In genomic region chr17:86744943-86745342, GRCm38 (mm10) we compare ENCODE assay signal across 29 mouse cellular contexts. TPM values are rescaled to one million over a fixed set of nuclear protein-coding genes. Genes with fewer than 3 reads are reported as not detected.
DNase-seq lines count a peak whose midpoint lies in the region; ATAC-seq and TF ChIP-seq lines count a peak whose summit lies in the region.
"Had no signal": no experiment of that assay in that cellular context is flagged by ENCODE, and none has a peak within 500 bp of the region (broad histone marks: within the 10 kb centered on the region; RNA-seq: fewer than 3 reads in every experiment).

No protein-coding gene starts in this region.

- peak overlapping the region; percentile 47 for H3K4me3 ChIP-seq in gastrocnemius, adult 2 months
- no peak overlapping the region for H3K4me3 ChIP-seq in heart, embryonic 13.5 days
- H3K4me3 ChIP-seq in lung, adult 2 months (replicated peaks; ENCODE audit: extremely low read depth, low read depth, low read length) = no peak overlapping the region
- no peak overlapping the region for H3K4me3 ChIP-seq in limb, embryonic 10.5 days
- H3K4me3 ChIP-seq: embryonic facial prominence, embryonic 13.5 days; erythroblast, embryonic 14.5 days; forebrain, embryonic 12.5 days; layer of hippocampus, adult 2 months; midbrain, embryonic 13.5 days had no signal

- no peak overlapping the region for H3K9ac ChIP-seq in heart, embryonic 13.5 days
- H3K9ac ChIP-seq: embryonic facial prominence, embryonic 13.5 days; forebrain, embryonic 12.5 days; hindbrain, embryonic 14.5 days; lung, embryonic 14.5 days; midbrain, embryonic 13.5 days had no signal

- no peak for TF ChIP-seq CTCF in gastrocnemius, adult 2 months (IDR thresholded peaks at IDR 0.05)
- TF ChIP-seq CTCF in lung, adult 2 months (IDR thresholded peaks at IDR 0.05; ENCODE audit: insufficient read depth, low read length) = no peak

- H3K4me2 ChIP-seq in heart, embryonic 13.5 days = no peak overlapping the region
- H3K4me2 ChIP-seq: embryonic facial prominence, embryonic 13.5 days; forebrain, embryonic 12.5 days; hindbrain, embryonic 14.5 days; liver, embryonic 11.5 days; lung, embryonic 14.5 days; midbrain, embryonic 13.5 days had no signal

- no peaks in the 10 kb centered on the region for H3K36me3 ChIP-seq in heart, embryonic 13.5 days
- H3K36me3 ChIP-seq in limb, embryonic 10.5 days = no peaks in the 10 kb centered on the region
- H3K36me3 ChIP-seq: embryonic facial prominence, embryonic 13.5 days; forebrain, embryonic 12.5 days; G1E; midbrain, embryonic 13.5 days had no signal

- H3K9me3 ChIP-seq in heart, embryonic 13.5 days = no peaks in the 10 kb centered on the region
- no peaks in the 10 kb centered on the region for H3K9me3 ChIP-seq in limb, embryonic 10.5 days (replicated peaks)
- H3K9me3 ChIP-seq: embryonic facial prominence, embryonic 13.5 days; forebrain, embryonic 12.5 days; midbrain, embryonic 13.5 days had no signal

- peaks cover 8% of the 10 kb centered on the region; the same call in 1 of the 2 replicates for H3K27me3 ChIP-seq in heart, embryonic 13.5 days (replicated peaks)
- no peaks in the 10 kb centered on the region for H3K27me3 ChIP-seq in limb, embryonic 10.5 days (ENCODE audit: low read depth, poor library complexity, severe bottlenecking)
- H3K27me3 ChIP-seq: embryonic facial prominence, embryonic 13.5 days; midbrain, embryonic 13.5 days had no signal

- no peak for DNase-seq in gastrocnemius, adult 2 months
- DNase-seq in gastrocnemius, adult 18-20 months (ENCODE audit: low spot score) = no peak
- DNase-seq in heart, postnatal 14 days = no peak
- peak; percentile 33 for DNase-seq in lung, adult 2 months
- no peak for DNase-seq in lung, postnatal 36 days
- peak; percentile 89 for DNase-seq in R1 (ENCODE audit: low read depth, low spot score)
- DNase-seq in limb, embryonic 10.5 days (ENCODE audit: low spot score) = no peak
- DNase-seq: adrenal gland, postnatal 14 days; cerebellum, adult 8-10 months; cerebellum, postnatal 36 days; embryo, embryonic 11 days; gastrocnemius, postnatal 10 days; heart, postnatal 4 days; lung, embryonic 14.5 days; thymus, adult 18-20 months; thymus, postnatal 36 days had no signal

- WGBS in heart, embryonic 13.5 days = 41% methylated on average over 6 of the region's 6 CpGs
- WGBS in lung, adult 2 months = 31% methylated on average over 6 of the region's 6 CpGs
- WGBS in limb, embryonic 10.5 days = 59% methylated on average over 6 of the region's 6 CpGs

- H3K4me1 ChIP-seq in heart, embryonic 13.5 days = peaks cover 13% of the 10 kb centered on the region
- H3K4me1 ChIP-seq in lung, adult 2 months (ENCODE audit: control insufficient read depth, insufficient read depth, low read length) = peaks cover 2% of the 10 kb centered on the region
- H3K4me1 ChIP-seq in limb, embryonic 10.5 days = no peaks in the 10 kb centered on the region
- H3K4me1 ChIP-seq: embryonic facial prominence, embryonic 13.5 days; forebrain, embryonic 12.5 days; midbrain, embryonic 13.5 days had no signal

- intact Hi-C loops in gastrocnemius, adult 2 months (cut with DNase I) = no loop called here
- intact Hi-C loops in heart, postnatal 14 days (cut with DNase I) = no loop called here

- H3K27ac ChIP-seq in gastrocnemius, adult 2 months = peak overlapping the region; percentile 70
- H3K27ac ChIP-seq in heart, embryonic 13.5 days (replicated peaks) = peak overlapping the region; percentile 39
- H3K27ac ChIP-seq in limb, embryonic 10.5 days = no peak overlapping the region
- H3K27ac ChIP-seq: embryonic facial prominence, embryonic 13.5 days; forebrain, embryonic 12.5 days; hindbrain, embryonic 14.5 days; kidney, postnatal 0 days; layer of hippocampus, adult 2 months; midbrain, embryonic 13.5 days had no signal

- no peak for TF ChIP-seq POLR2A in lung, adult 2 months (IDR thresholded peaks at IDR 0.05; ENCODE audit: borderline replicate concordance, extremely low read depth, low read depth, low read length)

- no peak for ATAC-seq in heart, embryonic 13.5 days (ENCODE audit: extremely low read depth, insufficient number of reproducible peaks, low FRiP score, low TSS enrichment)
- ATAC-seq: activated CD4-positive, CD25-positive, alpha-beta regulatory T cell, adult 4 months; inflammation-experienced regulatory T-cells, adult 6 months; midbrain, embryonic 13.5 days; Patski had no signal

RNA-seq across cellular contexts. Expression of gene Epas1, which starts 8.6 kb away (rescaled TPM):
- 100 to 1,000 TPM in 1 of 2 experiments, 10 to 100 TPM in 1; 96.6 to 127 TPM for total RNA-seq in gastrocnemius, adult 2 months (2021)
- 100 to 1,000 TPM in 1 of 2 experiments, 10 to 100 TPM in 1; 97.7 to 101 TPM for total RNA-seq in gastrocnemius, adult 18-20 months (2021)
- polyA plus RNA-seq in heart, embryonic 13.5 days (2015; fragmentation: Nextera tagmentation; extraction: Ambion mirVana) = 5.1 and 5.6 TPM in 2 replicates
- 100 to 1,000 TPM; 259 to 278 TPM for total RNA-seq in heart, postnatal 14 days (2021)
- polyA plus RNA-seq in lung, adult 2 months (2012; rRNA removed) = 777 and 943 TPM in 2 replicates
- polyA plus RNA-seq in limb, embryonic 10.5 days (2016; fragmentation: Nextera tagmentation; extraction: Ambion mirVana) = 2.8 and 2.9 TPM in 2 replicates
- polyA plus RNA-seq: G1E had no signal

Comparison
In these comparisons a context has a peak if more than half of its experiments do, and no peak if none do; other contexts are left out.
1. DNase-seq: peak in lung, adult 2 months (single experiment) and R1 (single experiment); none in gastrocnemius, adult 2 months (single experiment), gastrocnemius, adult 18-20 months (single experiment), heart, postnatal 14 days (0 of 2), lung, postnatal 36 days (single experiment) and limb, embryonic 10.5 days (single experiment).